Mouse (Mus musculus) small intestine, adult 2 months (tissue): ENCODE results near the gene Rpusd3. TPM values are rescaled to one million over a fixed set of nuclear protein-coding genes. Genes with fewer than 3 reads are reported as not detected.

Source experiments
- H3K27ac ChIP-seq: fragments of 200-500 bp; 2 replicates; pipeline ENCODE4 v1.5.1; 2012; ENCODE audit warnings: low read depth, low read length, control low read depth, inconsistent platforms; ENCODE audit not compliant: insufficient read depth
- H3K27me3 ChIP-seq: fragments of 200-500 bp; 2 replicates; pipeline ENCODE4 v1.6.1; 2012; ENCODE audit warnings: mild to moderate bottlenecking, moderate library complexity, low read length, inconsistent platforms; ENCODE audit not compliant: control insufficient read depth, insufficient read depth
- H3K36me3 ChIP-seq: fragments of 200-500 bp; 2 replicates; pipeline ENCODE4 v1.6.1; 2012; ENCODE audit warnings: mild to moderate bottlenecking, low read length, control low read depth, inconsistent platforms; ENCODE audit not compliant: control insufficient read depth, insufficient read depth
- H3K4me1 ChIP-seq: fragments of 200-500 bp; 2 replicates; pipeline ENCODE4 v1.6.1; 2012; ENCODE audit warnings: low read length, inconsistent platforms, mixed read lengths; ENCODE audit not compliant: control insufficient read depth, insufficient read depth, insufficient read length
- H3K4me3 ChIP-seq: fragments of 200-500 bp; 2 replicates; pipeline ENCODE4 v1.5.1; 2012; ENCODE audit warnings: low read depth, mild to moderate bottlenecking, control low read depth, inconsistent platforms, low read length, moderate library complexity
- CTCF ChIP-seq: fragments of 200-500 bp; IDR thresholded peaks from 2 replicates; pipeline ENCODE4 v1.5.1; 2012; ENCODE audit warnings: low read depth, mild to moderate bottlenecking, control low read depth, inconsistent platforms, low read length, moderate library complexity, mixed read lengths; ENCODE audit not compliant: insufficient replicate concordance, insufficient read length; ENCODE audit errors: extremely low read depth
- POLR2A ChIP-seq: fragments of 200-500 bp; IDR thresholded peaks from 2 replicates; pipeline ENCODE4 v1.6.1; 2012; ENCODE audit warnings: low read depth, mild to moderate bottlenecking, control low read depth, inconsistent platforms, low read length, moderate library complexity
- WGBS: fragments of 180-500 bp; shearing (Covaris S2); methylation state at CpG from one replicate; pipeline ENCODE4 v1.1.7; 2018; 5-methylcytosine and 5-hydroxymethylcytosine counted together
- polyA plus RNA-seq: library from polyadenylated mRNA; depleted of rRNA; stranded (reverse); fragments of >200 nt; gene quantifications from 2 replicates; pipeline ENCODE4 v1.2.3, GENCODE M21; 2012

The Rpusd3 gene
- polyA plus RNA-seq, 1 experiment, result 71.6 TPM

DNA sequence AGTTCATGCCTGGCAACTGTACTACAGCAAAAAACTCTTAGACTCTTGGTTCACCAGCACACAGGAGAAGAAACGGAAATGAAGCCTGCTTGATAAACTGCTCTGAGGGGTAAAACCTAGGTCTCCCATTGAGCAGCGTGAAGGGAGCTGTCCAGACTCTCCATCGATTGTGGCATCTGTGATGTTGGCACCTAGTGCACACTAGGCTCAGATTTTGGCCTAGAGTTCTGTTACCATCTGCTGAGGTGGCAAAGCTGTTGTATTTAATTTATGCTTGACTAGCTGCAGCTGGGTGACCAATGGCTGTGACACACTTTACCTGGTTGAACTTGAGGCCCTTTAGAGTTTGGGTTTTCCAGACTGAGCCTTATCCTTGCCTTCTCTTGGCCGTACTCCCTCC lies 28.5 kb upstream of the Rpusd3 start:
- WGBS, result 95% methylated on average over 4 of the region's 4 CpGs
- Histone ChIP-seq H3K4me3 (no peak overlapping the region), H3K27me3 (no peaks in the 10 kb centered on the region), H3K27ac (no peak overlapping the region), H3K36me3 (peaks cover 19% of the 10 kb centered on the region), H3K4me1 (peaks cover 3% of the 10 kb centered on the region; the same call in 1 of the 2 replicates)
- TF ChIP-seq CTCF, result no peak
- TF ChIP-seq POLR2A, result no peak

DNA sequence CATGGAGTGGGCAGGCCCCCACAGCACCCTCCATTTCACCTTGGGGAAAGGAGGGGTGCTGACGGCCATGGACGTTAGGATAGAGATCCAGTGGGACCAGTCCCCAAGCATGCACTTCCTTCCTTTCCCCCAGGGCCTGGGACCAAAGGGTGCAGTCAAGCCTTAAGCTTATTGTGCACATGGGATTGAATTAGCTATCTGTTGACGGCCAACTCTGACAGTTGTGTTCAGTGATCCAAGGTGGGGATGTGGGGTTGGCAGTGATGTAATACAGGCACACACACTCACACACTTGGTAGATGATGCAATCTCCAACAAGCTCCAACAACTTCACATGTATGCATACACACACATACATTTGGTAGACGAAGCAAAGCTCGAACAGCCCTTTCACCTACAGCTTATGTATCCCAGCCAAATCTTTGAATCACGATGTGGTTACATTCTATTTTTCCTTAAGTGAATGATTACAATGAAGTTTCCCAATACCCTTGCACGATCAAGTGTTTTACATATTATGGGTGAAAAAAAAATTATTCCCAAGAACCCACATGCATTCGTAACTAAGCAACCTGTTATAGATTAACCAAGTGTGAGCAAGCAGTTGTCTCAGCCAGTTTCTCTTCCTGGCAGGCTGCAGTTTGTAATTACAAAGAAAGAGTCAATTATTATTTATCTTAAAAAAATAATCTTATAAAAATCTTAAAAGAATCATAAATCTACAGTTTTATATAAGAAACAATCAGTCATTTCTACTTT lies 25.2 kb upstream of the Rpusd3 start:
- no peaks in the 10 kb centered on the region for H3K27me3 ChIP-seq
- peaks cover 7% of the 10 kb centered on the region; the same call in 1 of the 2 replicates for H3K4me1 ChIP-seq
- H3K4me3 ChIP-seq, result no peak overlapping the region
- 29% methylated on average over 8 of the region's 8 CpGs for WGBS
- H3K27ac ChIP-seq, result no peak overlapping the region
- TF ChIP-seq POLR2A (no peak), CTCF (no peak)
- H3K36me3 ChIP-seq, result peaks cover 19% of the 10 kb centered on the region

DNA sequence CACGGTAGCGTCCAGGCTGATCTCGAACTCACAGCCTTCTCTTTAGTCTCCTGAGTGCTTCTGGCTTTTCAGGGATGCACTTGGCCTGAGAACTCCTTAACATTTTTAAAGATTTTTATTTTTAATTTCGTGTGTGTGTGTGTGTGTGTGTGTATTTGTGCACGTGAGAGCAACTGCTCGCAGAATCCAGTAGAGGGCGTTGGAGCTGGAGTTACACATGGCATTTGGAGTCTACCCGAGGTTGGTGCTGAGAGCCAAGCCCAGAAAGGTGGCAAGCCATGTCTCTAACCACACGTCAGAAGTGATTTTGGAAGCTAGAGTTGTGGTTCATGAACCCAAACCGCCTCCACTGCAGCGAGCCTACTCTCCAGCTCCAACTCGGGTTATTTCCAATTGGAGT lies 24.0 kb upstream of the Rpusd3 start:
- 41% methylated on average over 12 of the region's 12 CpGs for WGBS
- H3K27me3 ChIP-seq, result no peaks in the 10 kb centered on the region
- peaks cover 10% of the 10 kb centered on the region for H3K36me3 ChIP-seq
- H3K4me1 ChIP-seq, result peaks cover 13% of the 10 kb centered on the region; the same call in 1 of the 2 replicates
- no peak for TF ChIP-seq POLR2A
- TF ChIP-seq CTCF, result no peak; the same call in 1 of the 2 replicates
- no peak overlapping the region for H3K27ac ChIP-seq
- peak overlapping the region; percentile 90 for H3K4me3 ChIP-seq

DNA sequence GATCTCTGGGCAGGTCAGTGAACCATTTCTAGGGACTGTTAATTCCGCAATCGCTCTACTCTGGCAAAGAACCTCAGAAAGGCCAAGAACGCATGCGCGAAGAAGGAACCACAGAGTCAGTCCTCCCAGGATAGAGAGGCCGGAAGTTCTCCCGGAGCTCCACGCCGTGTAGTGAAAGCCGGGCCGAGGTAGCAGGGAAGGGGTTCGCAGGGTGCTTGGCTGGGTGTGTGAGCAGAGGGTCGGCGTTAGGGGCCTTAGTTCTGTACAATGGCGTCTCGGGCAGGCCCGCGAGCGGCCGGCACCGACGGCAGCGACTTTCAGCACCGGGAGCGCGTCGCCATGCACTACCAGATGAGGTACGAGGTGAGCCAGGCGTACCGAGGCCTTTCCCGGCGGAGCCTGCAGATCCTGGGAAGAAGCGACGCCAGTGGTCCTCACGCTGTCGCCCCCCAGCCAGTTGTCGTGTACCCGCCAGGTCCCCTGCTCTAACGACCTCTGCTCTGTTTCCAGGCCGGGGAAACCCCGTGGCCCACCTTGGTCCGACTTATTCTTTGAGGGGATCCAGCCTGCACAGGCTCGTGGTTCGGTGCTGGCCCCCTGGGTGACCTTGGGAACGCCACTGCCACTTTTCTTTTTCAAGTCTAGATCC lies 23.4 kb upstream of the Rpusd3 start, which contains the start of gene Jagn1:
Jagn1 (plus strand) TSS at position 128 of the 649 bp plus-strand sequence.
- Histone ChIP-seq H3K27me3 (no peaks in the 10 kb centered on the region), H3K27ac (peak within 1 kb of the TSS; percentile 3; the same call in 1 of the 2 replicates), H3K4me3 (peak within 1 kb of the TSS; percentile 90), H3K4me1 (peaks cover 13% of the 10 kb centered on the region; the same call in 1 of the 2 replicates), H3K36me3 (peaks cover 6% of the 10 kb centered on the region)
- WGBS, result 0% methylated on average over 45 of the region's 45 CpGs
- TF ChIP-seq POLR2A (peak; percentile 83), CTCF (no peak)

DNA sequence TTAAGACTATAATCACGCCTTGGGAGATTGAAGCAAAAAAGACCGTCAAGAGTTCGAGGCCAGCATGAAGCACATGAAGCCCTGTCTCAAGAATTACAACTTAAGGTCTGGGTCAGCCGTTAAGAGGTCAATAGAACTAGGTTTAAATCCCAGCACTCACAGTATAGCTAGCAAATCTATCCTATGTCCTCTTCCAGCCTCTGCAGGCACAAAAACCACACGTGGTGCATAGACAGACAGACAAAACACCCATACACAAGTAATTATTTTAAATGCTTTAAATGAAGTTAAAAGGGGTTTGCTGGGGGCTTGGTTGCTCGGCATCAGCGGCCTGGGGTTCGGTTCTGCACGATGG lies 22.9 kb upstream of the Rpusd3 start:
- TF ChIP-seq CTCF (no peak), POLR2A (no peak)
- H3K4me3 ChIP-seq, result peak overlapping the region; percentile 90
- no peaks in the 10 kb centered on the region for H3K27me3 ChIP-seq
- peaks cover under 1% of the 10 kb centered on the region; the same call in 1 of the 2 replicates for H3K36me3 ChIP-seq
- 37% methylated on average over 9 of the region's 9 CpGs for WGBS
- peaks cover 13% of the 10 kb centered on the region; the same call in 1 of the 2 replicates for H3K4me1 ChIP-seq
- peak overlapping the region; percentile 3; the same call in 1 of the 2 replicates for H3K27ac ChIP-seq

DNA sequence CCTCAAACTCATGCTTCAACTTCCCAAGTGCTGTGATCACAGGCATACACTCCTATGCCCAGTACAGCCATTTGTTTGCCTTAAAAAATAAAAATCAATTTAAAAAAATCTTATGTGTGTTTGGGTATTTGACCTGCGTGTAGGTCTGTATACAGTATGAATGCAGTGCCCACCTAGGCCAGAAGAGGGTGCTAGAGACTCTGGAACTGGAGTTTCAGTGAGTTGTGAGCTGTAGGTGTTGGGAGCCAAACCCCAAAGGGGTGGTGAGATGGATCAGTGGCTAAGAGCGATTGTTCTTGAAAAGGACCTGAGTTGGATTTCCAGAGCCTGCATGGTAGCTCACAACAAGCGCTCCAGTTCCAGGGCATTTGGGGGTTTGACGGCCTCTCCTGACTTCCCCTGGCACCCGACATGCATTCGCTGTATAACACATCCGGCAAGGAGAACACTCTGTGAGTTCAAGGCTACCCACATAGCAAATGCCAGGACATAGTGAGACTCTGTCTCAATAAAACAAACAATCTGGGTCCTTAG lies 22.1 kb upstream of the Rpusd3 start:
- 55% methylated on average over 7 of the region's 7 CpGs for WGBS
- TF ChIP-seq POLR2A, result no peak
- TF ChIP-seq CTCF, result peak; percentile 75; the same call in 1 of the 2 replicates

DNA sequence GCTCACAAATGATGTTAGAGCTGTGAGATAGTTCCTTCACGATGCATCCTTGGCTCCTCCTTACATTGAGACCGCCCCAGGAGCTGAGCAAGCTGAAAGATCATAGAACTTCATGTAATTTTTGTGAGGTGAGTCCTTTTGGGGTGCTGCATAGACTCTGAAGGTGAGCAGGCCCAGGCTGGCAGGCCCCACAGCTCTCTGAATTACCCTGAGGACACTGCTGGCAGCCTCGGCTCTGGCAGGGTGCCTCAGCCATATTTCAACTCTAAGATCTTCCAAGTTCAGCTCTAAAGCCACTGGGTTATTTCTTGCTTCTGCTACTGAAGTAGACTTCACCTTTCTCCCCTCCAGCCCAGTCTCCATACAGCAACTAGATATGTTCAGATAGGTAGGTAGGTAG lies 21.5 kb upstream of the Rpusd3 start:
- TF ChIP-seq POLR2A (no peak), CTCF (no peak)
- Histone ChIP-seq H3K4me3 (no peak overlapping the region), H3K4me1 (peaks cover 13% of the 10 kb centered on the region; the same call in 1 of the 2 replicates), H3K27me3 (no peaks in the 10 kb centered on the region), H3K27ac (no peak overlapping the region), H3K36me3 (no peaks in the 10 kb centered on the region)
- 88% methylated on average over 3 of the region's 3 CpGs for WGBS

More for the DNA sequence above, 22.1 kb upstream of the Rpusd3 start:
- Histone ChIP-seq H3K36me3 (no peaks in the 10 kb centered on the region), H3K4me1 (peaks cover 13% of the 10 kb centered on the region; the same call in 1 of the 2 replicates), H3K27me3 (no peaks in the 10 kb centered on the region), H3K27ac (no peak overlapping the region), H3K4me3 (no peak overlapping the region)
